Mouse (Mus musculus) heart, postnatal 25 days (tissue): ENCODE measurements at regions not wholly inside any gene's neighbourhood (a gene's known extent, or its start where the extent isn't known, plus 50 kb on each side); places are given as distances from the start of the nearest gene placed in this dataset.

Experiments used
- DNase-seq: peaks from one replicate; pipeline ENCODE4 v3.0.0; 2022; ENCODE audit warnings: low spot score
- intact Hi-C: fragments of 180-260 bp; cut with DNase I; formaldehyde crosslinking; loops from one replicate; pipeline ENCODE4 v1.15.1; 2025

DNA sequence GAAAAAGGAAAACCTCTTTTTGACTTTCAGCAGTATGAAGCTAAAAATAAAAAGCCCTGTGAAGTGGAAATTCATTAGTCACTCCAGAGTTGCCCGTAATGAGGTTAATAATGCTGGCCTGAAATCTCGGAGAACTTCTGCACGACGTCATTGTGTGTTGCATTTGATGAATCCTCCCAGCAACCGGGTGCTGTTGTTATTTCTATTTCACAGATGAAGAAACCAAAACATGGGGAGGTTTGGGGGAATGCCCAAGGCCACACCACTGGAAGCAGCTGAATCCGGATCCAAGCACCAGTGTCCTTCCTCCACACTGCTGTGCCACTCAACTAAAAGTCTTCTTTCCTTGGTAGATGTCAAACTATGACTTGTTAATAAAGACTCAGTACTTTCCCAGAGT, 149.7 kb downstream of the Dad1 start:
- peak; percentile 3 for DNase-seq
- intact Hi-C loops = no loop called here

DNA sequence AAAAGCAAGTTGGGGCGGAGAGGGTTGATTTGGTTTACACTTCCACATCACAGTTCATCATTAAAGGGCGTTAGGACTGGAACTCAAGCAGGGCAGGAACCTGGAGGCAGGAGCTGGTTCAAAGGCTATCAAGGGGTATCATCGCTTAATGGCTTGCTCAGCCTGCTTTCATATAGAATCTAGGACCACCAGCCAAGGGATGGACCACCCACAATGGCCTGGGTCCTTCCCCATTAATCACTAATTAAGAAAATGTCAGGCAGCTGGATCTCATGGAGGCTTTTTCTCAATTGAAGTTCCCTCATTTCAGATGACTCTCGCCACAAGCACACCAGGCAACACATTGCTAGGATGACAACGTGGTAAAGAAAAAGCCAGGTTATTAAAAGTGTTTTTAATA, 150.4 kb downstream of the Dad1 start:
- intact Hi-C loops = no loop called here
- no peak for DNase-seq

DNA sequence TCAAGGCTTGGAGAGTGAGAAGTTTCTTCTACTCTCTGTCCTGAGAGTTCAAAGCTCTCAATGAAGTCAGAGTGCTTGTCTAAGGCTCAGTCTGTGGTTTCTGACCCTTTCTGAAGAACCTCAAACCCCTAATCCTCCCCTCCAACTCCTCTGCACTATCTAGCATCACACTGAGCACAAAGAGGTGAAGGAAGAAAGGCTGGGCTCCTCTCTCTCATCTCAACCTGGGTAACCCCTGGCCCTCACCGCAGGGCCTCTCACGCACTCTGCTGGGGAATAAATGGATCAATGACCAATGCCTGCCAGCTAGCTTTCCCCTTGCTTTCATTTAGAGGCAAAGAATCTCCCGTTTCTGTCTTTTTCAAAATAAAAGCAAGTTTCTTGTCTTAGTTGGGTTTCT, 150.8 kb downstream of the Dad1 start:
- no peak for DNase-seq
- intact Hi-C loops = no loop called here

DNA sequence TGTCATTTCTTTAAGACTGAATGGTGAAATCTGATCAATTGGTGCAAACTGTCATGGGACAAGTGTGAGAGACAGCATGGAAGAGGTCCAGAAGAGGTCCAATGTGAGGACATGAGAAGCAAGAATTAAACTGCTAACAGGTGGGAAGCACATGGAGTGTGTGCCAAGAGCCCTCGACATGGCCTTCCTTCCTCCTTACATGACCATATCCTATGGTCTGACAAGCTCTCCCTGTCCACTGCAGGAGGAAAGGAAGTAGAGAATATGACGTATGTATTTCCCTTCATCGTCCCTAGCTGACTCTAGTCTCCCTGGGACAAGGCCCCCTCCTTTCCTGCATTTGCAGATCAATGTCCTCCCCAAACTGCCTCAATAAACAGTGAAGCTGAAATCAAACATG, 152.1 kb downstream of the Dad1 start:
- intact Hi-C loops = no loop called here
- no peak for DNase-seq

DNA sequence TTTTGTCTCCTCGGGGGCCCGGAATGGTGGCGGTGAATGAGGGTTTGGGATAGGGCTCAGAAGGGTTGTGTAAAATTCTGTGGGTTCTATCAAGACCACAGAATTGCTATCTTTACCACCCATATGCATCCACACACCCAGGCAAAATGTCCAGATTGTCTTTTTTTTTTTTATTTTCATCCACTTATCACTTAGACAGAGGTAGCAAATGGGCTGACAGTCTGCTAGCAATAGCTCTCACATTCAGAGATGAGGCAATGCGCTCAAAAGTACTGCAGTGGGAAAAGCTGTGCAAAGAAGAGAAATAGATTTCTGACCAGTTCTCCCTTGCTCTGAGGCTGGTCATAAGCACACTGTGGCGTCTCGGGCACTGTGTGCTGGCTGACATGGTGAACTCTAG, 154.5 kb downstream of the Dad1 start:
- DNase-seq = no peak
- intact Hi-C loops = no loop called here

DNA sequence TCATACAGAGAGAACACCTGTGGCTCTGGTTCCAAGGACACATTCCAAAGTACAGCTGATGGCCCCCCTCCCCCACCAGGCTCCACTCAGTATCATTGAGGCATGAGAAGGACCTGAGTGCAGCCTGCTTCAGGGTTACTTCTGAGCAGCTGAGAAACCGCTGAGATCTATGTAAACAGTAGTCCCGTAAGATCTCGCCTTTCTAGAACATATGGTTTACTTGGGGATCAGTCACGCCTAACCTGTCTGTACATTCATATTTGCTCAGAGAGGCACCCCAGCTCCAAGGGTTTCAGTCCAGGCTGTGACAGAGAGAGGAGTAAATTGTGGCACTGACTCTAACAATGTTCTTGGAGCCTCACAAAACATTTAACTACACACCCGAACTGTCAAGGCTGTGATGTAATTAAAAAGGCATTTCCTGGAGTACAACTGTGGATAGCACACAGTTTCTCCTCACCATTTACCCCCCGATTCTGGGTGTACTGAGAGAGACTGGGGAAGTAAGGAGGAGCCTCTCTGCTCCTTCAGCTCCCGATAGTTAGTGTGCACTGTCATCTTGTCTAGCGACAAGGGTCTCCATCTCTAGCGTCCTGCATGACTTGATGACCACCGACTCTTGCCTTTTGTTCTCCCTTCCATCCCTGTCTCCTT, 155.7 kb downstream of the Dad1 start:
- no peak for DNase-seq
- intact Hi-C loops = no loop called here

DNA sequence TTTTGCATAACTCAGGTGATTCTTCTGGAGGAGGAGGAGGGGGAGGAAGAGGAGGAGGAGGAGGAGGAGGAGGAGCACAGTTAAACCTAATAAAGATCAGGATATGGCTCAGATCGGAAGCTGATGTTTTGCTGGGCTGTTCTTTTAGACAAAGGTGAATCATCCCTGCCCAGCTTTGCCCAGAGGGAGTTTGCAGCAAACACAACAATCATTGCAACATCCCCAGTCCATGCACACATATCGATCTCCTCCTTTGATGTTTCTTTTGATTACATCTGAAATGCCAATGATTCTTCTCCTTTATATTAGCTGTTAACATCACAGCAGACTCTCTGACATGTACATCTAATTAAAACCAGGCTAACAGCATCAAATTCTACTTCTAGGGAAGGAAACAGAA, 156.9 kb downstream of the Dad1 start:
- intact Hi-C loops = no loop called here
- DNase-seq = no peak

DNA sequence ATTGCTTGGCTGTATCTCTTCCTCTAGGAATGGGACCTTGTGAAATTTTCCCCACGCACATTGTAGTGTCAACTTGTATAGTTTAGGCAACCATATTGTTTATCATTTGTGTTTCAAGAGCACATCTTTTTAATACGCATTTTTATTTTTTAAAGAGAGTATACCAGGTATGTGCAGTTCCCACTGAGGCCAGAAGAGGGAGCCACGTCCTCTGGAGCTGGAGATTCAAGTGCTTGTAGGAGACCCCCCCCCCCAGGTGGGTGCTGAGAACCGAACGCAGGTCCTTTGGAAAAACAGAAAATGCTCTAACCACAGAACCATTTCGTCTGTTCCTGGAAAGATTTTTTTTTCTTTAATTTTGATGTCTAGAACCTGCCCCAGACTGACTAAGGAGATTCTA, 161.5 kb downstream of the Dad1 start:
- intact Hi-C loops = no loop called here
- no peak for DNase-seq

DNA sequence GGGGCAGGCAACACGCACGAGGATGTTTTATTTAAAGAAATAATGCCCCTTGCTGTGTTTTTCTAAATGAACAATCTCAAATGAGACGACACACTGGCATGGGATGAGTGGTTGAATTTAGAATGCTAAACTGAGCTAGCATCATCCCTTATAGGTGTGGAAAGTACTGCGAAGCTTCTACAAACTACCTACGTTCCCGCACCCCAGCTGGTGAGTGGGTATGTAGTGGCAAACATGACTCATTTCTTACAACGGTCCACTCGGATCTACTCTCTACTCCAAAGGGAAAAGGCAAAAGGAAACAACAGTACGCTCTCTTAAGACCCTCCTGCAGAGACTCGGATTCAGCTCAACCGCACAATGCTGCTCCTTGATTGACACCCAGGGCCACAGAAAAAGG, 167.2 kb downstream of the Dad1 start:
- intact Hi-C loops = no loop called here
- no peak for DNase-seq

DNA sequence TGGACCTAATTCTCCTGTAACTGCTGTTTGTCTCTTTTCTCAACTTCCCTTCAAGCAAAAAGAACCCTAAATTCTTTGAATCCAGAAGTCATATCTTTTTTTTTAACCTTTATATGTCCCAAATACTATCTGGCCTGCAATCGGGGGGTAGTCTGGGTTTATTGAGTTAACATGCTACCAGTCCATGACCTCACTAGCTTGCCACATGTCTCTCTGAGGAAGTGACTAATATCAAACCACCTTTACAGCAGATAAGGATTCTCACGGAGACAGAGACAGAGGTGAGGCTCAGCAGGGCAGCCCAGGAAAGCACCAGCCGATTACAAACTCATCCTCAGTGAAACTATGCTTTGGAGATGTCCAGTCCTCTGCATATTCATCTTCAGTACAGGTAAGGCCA, 179.2 kb downstream of the Dad1 start:
- DNase-seq = no peak

DNA sequence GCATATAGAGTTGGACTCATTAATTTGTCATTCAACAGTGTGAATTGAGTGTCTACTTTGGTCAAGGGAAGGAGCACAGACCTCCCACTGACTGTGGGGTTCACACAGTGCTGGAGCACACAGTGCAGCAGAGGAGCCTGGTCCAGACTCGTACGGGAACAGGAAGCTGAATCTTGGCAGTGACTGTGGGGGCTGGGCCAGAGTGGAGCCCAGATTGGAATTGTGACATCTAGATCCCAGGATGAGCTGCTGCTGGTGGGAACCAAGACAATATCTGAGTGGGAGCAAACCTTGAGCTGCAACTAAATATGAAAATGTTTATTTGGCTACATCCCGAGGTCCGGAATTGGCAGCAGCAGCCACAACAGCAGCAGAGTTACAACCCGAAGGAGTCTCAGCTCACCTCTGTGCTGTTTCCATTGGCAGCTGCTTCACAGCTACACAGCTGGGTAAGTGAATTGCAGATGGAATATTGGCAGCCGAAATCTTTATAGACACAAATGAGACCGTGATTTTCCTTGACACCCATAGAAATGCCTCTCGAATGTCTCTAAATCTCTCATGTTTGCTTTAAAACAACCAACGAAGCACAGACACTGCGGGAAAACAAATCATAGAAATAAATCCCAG, 181.5 kb downstream of the Dad1 start:
- intact Hi-C loops = no loop called here
- DNase-seq = peak; percentile 2

More for the DNA sequence above, 179.2 kb downstream of the Dad1 start:
- intact Hi-C loops = no loop called here

DNA sequence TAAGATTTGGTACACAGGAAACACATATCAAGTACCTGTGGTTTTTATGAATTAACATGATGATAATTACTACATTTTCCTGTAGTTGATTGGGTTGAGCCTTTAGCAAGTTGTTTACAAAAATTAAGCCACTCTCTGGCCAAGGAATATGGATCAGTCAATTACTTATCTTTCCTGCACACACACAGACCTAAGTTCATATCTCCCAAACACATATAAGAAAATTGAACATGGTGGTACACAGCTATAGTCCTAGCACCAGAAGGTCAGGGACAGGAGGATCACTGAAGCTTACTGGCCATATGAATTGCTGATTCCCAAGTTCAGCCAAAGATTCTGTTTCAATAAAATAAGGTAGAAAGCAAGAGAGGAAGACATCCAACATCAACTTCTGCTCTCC, 183.7 kb downstream of the Dad1 start:
- intact Hi-C loops = no loop called here
- DNase-seq = no peak

DNA sequence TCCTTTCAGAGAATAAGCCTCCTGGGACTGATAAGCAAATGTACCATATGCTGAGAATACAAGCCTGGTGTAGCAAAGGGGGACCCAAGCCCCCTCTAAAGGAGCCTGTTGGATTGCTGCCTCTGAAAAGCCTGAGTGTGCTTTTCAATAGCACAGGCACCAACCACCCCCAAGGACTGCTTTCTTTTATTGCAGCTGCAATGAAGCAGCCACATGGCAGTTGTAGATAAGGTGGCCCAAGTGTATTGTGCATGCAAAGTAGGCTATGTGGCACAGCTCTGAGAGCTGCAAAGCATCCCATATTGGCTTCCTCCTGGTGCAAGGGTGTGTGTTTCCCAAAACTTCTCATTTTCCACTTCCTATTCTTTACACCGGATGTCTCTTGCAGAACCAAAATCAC, 185.2 kb downstream of the Dad1 start:
- intact Hi-C loops = loop anchor here (10.0 kb wide), 2 partner anchors 376 to 426 kb away; no protein-coding TSS in a partner anchor
- no peak for DNase-seq

DNA sequence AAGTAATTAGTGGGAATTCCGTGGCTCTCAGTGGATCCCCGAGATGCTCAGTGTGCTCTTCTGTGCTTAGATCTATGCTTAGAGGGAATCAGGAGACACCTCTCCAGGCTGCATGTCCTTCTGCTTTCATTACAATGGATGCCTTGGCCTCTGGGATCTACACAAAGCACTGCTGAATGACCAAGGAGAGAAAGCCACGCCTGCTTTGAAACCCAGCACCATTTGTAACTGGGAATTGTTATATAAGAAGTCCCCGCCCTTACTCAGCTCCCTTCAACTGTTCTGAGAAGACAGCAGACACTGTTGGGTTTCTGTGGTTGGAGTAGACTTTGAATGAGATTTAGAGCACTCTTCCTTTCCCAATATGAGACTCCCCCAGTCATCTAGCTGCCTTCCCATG, 188.4 kb downstream of the Dad1 start:
- intact Hi-C loops = loop anchor here (10.0 kb wide), 2 partner anchors 379 to 429 kb away; no protein-coding TSS in a partner anchor
- no peak for DNase-seq

DNA sequence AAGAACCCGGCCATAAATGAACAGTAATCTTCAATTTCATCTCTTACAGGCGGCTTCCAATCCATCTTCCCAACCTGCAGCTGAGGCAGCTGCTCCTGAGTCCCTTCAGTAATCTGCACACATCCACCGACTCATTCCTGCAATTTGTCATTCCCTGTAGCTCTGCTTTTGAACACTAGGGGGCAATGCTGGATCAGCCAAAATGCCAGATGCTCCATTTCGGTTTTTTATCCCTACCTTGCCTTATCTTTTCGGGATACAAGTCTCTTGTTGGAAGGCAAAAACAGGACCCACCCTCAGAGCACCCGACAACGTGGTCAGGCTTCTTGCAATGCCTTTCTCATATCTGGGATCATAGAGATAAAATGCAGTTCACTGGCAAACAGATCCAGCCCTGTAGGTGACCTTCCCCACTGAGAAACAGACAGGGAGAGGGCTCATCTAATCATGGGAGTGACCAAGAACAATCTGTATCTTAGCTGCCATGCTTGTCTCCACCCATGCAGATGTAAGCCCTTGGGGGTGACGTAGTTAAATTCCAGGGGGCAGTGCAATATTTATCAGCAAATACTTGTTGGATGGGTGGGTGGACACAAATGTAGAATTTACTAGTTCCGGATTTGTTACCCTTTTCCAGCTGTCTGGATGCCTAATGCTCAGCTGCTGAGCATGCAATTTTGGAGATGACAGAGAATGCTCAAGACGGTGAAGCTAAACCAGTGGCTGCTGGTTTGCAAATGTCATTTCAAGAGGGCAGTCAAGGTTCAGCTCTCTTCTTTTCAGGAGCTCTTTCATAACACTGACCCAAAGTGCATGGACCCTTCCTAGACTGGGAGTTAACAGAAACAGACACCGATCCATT, 189.1 kb downstream of the Dad1 start:
- intact Hi-C loops = loop anchor here (1.0 to 10.0 kb wide), 4 partner anchors 89 to 430 kb away; no protein-coding TSS in a partner anchor
- peak; percentile 3 for DNase-seq

DNA sequence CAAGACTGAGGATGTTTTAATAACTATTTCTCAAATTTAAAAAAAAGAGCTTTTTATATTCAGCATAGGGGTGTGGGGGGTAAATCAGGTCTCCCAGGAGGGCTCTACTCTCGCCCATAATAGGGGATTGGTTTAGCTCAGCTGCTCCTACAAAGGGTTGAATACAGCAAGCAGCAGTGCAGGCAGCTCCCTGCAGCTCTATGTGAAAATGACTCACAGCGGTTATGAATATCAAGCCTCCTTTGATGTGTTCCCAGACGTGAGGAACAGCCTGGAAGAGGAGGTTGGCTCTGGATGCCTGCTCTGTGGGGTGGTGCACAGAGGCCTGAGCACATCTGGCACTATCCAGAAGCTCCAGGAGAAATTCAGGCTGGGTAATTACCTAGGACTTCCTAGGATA, 192.3 kb downstream of the Dad1 start:
- no peak for DNase-seq
- intact Hi-C loops = loop anchor here (5.0 to 10.0 kb wide), 3 partner anchors 166 to 433 kb away; no protein-coding TSS in a partner anchor

DNA sequence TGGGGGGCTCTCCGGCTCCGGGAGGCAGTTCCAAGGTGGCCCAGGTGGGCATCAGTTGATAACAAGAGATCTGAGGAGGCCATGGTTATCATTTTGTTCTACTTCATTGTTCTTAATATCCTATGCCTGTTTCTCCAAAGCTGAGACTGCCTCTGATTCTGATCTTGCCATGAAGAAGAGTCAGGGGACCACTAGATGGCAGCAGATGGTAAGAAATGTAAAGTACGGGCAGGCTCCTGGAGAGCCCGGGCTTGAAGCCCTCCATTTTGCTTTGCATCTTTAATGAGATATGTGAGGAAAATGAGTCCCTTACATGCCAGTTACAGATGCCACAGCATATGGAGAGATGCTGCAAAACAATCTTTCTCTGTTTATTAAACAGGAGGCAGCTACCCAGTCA, 194.1 kb downstream of the Dad1 start:
- intact Hi-C loops = loop anchor here (5.0 to 10.0 kb wide), 3 partner anchors 168 to 435 kb away; no protein-coding TSS in a partner anchor
- peak; percentile 13 for DNase-seq

DNA sequence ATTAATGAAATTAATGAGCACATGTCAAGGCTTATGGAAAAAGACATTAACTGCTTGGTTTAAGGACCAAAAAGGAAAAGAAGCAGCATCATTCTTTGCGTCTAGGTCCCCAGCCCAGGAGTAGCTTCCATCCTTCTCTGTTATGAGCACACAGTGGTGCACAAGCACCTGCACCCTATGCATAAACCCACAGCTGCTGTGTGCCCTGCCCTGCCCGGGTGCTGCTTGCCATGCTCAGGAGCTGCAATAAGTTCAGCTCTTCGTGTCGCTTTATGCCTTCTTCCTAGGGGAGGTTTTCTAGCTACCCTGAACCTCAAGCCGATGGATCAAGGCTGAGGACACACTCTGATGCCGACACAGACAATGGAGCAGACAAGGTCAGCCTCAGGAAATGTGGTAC, 194.8 kb downstream of the Dad1 start:
- intact Hi-C loops = no loop called here
- DNase-seq = no peak

DNA sequence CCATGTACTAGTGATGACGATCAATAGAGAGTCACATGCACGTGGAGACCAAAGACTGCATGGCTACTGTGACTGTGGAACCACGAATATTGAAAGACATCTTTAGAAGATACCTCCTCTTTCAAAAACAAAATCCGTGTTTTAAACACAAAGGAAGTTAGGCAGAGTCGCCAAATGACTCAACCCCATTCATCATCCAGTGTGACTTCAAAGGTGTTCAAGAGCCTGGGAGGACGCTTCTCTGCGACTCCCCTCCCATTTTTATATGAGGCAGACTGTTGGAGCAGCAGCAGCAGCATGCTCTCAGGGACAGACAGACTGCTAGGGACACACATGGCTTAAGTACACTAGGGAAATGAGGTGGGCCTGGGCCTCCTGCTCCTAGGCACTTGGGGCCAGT, 197.2 kb downstream of the Dad1 start:
- DNase-seq = no peak
- intact Hi-C loops = no loop called here

DNA sequence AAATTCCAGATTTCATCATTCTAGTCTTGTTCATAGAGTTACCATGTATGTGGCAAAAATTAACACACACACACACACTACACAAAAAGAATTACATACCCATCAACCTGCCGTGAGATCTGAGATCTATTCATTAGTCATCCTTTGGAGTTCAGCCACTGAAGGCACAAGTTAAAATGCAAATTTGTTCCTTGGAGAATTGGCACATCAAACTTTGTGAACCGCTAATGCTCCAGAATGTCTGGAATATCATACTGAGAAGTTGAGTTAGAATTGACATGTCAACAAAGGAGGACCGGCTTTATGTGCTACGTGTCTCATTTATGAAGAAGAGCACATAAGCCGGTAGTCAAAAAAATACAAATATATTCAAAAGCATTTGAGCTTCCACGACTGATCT, 198.5 kb downstream of the Dad1 start:
- DNase-seq = no peak
- intact Hi-C loops = no loop called here

DNA sequence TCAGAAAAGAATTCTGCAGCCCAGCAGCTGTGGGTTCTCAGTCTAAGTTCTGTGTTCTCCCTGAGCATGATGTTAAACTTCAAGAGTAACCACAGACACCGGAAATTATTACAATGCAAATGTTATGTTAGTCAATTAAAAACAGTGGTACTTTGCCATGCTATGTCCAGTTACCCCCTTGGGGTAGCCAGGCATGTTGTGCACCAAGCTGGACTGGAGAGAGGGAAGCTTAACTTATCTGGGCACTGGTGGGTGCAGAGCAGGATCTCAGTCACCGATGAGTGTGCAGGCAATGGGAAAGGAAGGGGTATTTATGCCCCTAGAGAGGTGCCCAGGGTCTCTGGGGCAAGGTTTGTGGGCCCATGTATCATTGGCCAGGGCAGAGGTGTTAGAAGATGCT, 211.6 kb downstream of the Dad1 start:
- intact Hi-C loops = no loop called here
- no peak for DNase-seq
